13 mouse cellular contexts compared by ENCODE assay signal in genomic region chr14:73439802-73440309, GRCm38 (mm10).
"Had no signal": no experiment of that assay in that cellular context is flagged by ENCODE, and none has a peak within 500 bp of the region (broad histone marks: within the 10 kb centered on the region; RNA-seq: fewer than 3 reads in every experiment).

No protein-coding gene starts in this region.

- H3K4me2 ChIP-seq: lung, embryonic 14.5 days; midbrain, embryonic 12.5 days; neural tube, embryonic 12.5 days; stomach, embryonic 15.5 days had no signal

- H3K4me3 ChIP-seq: midbrain, embryonic 10.5 days; midbrain, embryonic 12.5 days; neural tube, embryonic 12.5 days; stomach, embryonic 15.5 days had no signal

- H3K36me3 ChIP-seq: midbrain, embryonic 10.5 days; midbrain, embryonic 12.5 days; neural tube, embryonic 12.5 days; stomach, embryonic 15.5 days had no signal

- H3K27me3 ChIP-seq: midbrain, embryonic 12.5 days; neural tube, embryonic 12.5 days; stomach, embryonic 15.5 days had no signal

- DNase-seq: lung, adult 18-20 months; lung, embryonic 14.5 days; lung, postnatal 10 days; lung, postnatal 4 days; midbrain, embryonic 14.5 days; right cerebral cortex, postnatal 14 days; thymus, adult 2 months; thymus, postnatal 14 days; thymus, postnatal 36 days had no signal
